Mouse (Mus musculus): Measurements from ENCODE around the gene Kcnh7.
"Not testable (repeated sequence)": the region's sequence is repeated elsewhere in the genome, so short reads cannot be mapped to it uniquely, and the experiment has no call there.

The Kcnh7 gene

DNA sequence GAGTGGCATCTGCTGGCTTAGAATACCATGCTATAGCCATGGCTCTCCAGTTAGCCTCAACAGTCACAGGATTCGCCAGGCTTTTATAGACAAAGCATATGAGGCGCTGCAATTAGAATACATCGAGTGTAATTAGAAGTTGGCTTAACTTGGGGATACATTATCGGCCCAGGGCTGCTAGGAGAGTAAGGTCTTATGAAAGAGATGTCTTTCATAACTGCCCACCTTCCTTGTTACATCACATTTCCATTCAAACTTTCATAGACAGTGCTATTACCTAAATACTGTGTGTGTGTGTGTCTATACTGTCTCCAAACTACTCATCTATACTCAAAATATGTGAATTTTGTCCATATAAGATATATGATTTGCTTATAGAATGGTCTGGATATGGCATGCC, 468.8 kb downstream of the Kcnh7 start:
- DNase-seq: no peak

DNA sequence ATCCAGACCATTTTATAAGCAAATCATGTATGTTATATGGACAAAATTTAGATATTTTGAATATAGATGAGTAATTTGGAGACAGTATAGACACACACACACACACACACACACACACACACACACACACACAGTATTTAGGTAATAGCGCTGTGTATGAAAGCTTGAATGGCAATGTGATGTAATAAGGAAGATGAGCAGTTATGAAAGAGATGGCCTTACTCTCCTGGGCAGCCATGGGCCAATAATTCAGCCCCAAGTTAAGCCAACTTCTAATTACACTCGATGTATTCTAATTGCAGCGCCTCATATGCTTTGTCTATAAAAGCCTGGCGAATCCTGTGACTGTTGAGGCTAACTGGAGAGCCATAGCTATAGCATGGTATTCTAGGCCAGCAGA, 469.7 kb downstream of the Kcnh7 start:
- not testable (repeated sequence) for DNase-seq

DNA sequence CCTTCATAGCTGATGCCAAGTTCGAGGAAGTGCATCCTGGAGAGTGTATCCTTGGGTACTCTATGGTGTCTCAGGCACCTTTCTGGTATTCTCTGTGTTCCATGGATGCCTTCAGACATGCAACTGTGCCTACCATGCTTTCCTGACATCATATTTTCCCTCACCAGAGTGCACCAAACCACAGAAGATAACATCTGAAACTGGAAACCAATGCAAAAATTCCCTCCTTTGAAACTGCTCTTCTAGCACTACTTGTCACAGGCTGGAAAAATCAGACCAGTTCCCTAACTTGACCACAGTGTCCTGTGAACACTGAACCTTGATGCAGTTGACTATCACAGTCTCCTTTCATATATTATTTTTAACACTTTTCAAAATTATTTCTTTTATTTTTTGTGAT, 474.5 kb downstream of the Kcnh7 start:
- DNase-seq: no peak

DNA sequence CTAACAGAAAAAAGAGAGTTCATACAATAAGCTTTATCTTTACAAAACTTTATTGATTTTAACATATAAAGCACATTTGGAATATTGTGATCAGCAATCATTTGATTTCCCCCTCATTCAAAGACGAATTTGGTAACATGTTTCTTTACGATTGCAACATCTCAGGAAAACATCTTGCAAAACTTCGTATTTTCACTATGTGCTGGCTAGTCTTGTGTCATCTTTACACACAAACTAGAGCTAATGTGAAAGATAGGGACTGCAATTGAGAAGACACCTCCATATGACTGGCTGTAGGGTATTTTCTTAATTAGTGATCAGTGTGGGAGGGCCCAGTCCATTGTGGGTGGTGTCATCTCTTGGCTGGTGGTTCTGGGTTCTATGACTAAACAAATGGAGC, 477.8 kb downstream of the Kcnh7 start:
- DNase-seq: no peak

DNA sequence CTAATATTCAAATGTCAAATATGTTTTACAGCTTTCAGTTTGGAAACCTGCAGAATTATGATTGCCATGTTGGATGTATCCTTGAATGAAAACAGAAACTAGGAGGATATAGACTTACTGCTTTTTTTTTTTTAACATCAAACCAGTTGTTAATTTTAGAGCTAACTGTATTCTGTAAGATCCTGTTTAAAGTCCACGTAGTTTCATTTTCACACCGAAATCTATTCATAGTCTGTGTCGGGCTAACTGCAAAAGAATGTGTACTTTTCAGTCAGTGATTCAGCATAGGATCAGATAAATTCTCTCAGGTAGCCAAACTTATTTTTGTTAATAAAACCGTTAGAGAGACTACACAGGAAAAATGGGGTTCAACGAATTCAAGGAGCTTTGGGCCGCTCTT, 498.2 kb downstream of the Kcnh7 start:
- DNase-seq: no peak

DNA sequence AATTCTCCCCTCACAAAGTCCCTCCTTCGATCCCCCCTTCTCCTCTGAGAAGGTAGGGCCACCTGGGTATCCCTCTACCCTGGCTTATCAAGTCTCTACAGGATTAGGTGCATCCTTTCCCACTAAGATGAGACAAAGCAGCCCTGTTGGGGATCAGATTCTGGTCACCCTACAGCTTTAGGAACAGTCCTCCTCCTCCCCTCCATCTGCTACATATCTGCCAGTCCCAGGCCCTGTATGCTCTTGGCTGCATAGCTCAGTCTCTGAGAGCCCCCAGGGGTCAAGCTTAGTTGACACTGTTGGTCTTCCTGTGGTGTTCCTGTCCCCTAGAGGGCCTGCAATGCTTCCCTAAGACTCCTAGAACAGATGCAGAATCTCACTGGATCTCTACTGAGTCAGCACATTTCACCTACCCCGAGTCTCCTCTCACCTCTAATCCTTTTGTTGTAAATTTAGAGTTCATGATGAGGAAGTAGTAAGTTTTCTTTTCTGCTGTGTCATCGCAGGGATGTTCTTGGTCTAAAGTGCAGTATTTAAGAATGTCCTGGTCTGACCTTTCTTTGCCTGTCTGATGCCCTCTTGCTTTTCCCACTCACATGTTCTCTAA, 499.0 kb downstream of the Kcnh7 start:
- DNase-seq: no peak

DNA sequence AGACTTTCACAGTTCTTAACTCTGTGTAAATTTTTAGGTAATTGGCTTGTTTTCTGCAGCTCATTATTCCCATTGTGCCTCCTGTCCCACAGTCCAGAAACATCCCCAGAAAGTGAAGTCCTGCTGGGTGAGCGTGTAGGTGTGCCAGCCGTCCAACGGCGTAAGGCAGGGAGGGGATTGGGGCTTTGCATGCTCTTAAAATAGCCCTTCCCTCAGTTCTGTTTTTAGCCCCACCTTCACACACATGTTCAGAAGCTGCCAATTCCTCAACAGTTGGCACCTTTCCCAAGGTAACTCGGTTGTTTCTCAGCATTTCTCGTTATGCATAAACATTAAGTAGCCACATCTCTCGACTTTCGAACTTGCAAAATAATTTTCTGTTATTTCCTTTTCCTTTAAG, 502.4 kb downstream of the Kcnh7 start:
- DNase-seq: no peak

DNA sequence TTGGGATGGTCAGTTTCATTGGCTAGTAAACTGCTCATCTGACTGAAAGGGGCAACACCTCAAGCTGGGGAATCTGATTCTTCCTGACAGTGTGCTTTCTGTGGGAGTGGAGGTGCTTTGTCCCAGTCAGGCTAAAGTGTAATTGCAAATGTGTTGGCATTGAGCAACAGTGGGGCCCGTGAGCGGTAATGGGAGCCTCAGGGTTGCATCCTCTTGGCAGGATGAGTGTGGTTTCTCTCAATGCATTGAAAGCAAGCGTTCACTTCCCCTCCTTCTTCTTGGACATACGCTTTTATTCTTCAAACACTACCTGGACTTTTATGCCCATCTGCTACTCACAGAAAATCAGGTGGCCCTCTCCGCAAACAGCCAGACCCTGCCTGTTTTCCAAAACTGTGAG, 511.3 kb downstream of the Kcnh7 start:
- DNase-seq: no peak

DNA sequence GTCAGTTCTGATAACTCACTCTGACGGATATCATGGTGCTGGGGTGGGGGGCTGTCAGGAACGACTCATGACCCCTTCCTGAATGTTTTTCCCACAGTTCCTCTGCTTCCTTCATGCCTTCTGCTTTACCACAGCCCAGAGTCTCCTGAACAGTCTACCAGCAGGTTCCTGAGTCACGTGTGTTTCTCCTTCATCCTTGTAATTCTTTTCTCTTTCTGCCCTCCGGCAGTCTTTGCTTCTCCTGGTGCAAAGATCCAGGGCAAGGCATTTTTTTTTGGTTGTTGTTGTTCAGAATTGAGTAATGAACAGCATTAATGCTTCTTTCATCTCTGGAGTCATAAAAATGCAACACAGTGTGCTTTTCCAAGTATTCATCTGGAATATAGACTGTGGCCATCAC, 513.3 kb downstream of the Kcnh7 start:
- DNase-seq: no peak

DNA sequence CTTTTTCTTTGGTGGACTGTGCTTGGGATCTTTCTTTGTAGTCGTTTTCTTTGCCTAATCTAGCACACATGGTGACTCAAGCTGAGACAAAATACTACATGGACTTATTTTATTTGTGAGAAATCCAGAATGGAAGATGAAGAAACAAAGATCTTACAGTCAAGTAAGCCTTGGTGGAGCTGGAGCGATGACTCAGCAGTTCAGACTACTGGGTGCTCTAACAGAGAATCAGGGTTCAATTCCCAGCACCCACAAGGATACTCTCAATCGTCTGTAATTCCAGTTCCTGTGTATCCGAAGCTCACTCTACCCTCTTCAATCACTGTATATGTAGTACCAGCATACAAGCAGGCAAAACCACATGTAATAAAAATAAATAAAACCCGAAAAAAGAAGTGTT, 513.8 kb downstream of the Kcnh7 start:
- no peak for DNase-seq

DNA sequence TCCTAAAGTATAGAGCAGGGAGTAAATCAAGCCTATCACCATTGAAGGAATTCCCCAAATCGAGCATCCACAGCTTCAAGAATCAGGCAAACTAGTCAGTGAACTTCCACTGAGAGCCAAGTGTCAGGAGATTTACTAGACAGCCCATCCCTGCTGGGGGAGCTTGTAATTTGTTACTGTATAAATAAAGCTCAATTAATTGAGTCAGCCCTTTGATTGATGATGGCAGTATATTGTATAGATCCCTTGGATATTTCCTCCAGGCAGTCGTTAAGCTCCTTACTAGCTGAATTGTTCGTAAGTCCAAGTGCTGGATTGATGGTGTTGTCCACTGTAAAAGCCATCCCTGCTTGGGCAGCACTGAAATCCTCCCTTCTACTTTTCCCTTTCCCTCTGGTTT, 514.2 kb downstream of the Kcnh7 start:
- DNase-seq: no peak

DNA sequence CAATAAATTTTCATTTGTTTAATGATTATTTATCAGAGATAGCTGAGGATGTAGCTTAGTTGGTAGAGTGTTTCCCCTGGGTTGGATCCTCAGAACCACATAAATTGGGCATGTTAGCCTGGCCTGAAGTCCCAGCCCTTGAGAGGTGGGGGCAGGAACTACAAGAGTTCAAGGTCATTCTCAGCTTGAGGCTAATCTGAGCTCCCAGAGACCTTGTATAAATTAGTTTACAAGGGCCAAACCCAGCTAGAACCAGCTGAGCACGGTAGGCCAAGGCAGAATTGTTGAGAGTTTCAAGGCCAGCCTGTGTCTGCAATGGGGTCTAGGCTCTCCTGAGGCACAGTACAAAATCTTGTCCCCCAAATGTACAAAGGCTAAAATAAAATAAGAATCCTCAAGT, 518.6 kb downstream of the Kcnh7 start:
- DNase-seq: no peak

DNA sequence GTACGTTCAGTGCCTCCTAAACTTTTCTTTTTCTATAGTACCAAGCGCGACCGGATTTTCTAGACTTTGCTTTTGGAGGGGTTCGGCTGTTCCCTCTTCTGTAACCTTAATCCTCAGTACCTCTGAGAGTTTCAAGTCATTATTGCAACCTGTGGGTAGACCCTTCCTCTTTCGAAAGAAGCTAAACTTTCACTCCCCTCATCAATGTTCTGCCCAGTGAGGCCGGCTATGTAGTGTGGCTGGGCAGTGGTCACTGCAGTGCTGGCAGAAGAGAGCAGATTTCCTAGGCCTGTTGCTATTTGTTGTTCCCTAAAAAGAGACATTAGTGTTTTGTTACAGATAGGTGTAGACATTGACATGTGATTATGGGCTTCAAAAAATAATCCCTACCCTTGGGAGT, 519.2 kb downstream of the Kcnh7 start:
- DNase-seq: no peak

DNA sequence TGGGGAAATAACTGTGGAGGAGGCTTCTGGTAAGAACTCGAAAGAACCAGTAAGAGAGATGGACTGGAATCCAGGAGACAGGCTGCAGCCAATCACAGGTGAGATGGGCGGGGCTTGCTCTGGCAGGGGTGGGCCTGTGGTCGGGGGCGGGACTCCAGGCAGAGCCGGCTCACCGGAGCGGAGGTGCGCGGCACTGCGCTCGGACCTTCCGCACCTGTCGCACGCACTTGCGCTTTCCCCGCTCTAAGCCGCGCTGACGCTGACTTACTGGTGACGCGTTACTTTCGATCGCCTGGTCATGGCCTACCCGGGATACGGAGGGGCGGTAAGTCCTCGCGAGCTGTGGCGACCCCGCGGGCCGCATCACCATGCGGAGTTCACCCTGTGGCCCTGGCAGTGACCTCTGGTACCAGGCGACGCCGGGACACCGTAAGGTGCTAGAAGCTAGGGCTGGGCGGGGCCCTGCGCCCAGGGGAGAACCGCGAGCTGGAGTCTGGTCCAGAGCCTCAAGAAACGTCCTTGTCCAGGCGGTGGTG, 519.9 kb downstream of the Kcnh7 start, which contains the start of gene Gca:
Gene Gca, plus strand, starts transcription at position 151 of the 536 bp plus-strand sequence.
- DNase-seq: peak; percentile 87 to 93

DNA sequence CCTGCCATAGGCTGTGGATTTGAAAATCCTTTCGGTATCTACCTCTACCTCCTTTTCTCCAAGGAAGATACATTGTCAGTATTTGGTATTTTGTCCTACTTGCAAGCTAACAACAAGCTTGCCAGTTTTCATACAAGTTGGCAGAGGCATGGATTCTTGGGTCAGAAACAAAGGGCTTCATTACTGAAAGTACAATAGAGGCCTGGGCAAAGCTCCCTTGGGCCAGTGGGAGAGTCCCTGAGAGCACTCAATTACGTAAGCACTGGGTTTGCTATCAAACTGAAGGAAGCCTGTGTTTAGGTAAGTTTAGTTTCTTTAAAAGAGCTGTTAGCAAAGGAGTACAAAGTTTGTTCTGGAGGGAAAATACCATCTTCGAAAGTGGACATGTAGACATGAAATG, 521.5 kb downstream of the Kcnh7 start:
- DNase-seq: no peak

DNA sequence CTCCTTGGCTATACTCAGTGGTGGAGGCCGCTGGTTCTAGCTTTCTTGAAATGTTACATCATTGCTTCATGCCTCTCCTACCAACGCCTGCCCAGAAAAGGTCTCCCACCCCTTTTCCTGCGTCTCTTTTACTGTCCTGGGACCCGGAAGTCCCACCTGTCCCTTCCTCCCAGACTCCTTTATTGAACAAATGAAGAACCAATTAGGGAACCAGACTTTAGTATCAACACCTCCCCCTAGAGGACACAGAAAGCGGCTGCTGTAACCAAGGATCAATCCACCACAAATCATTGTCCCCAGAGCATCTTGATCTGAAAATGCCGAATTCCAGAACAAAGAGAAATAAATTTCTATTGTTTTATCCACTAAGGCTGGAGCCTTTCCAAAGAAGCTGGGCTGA, 523.5 kb downstream of the Kcnh7 start:
- DNase-seq: no peak

DNA sequence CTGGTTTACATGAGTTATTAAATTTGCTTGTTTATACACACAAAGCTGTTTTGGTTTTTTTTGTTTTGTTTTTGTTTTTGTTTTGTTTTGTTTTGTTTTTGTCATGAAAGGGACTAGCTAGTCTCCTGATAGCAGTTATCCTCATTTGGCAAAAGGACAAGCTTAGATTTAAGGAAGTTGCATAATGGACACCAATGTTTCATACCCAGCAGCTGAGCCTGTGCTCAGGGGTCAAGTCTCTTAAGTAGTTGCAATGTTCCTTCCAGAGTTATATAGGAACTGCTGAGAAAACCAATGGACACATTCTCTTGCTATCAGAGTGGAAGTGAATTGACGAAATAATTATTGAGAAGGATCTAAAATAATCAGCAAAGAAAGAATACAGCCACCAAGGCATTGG, 528.0 kb downstream of the Kcnh7 start:
- no peak for DNase-seq

DNA sequence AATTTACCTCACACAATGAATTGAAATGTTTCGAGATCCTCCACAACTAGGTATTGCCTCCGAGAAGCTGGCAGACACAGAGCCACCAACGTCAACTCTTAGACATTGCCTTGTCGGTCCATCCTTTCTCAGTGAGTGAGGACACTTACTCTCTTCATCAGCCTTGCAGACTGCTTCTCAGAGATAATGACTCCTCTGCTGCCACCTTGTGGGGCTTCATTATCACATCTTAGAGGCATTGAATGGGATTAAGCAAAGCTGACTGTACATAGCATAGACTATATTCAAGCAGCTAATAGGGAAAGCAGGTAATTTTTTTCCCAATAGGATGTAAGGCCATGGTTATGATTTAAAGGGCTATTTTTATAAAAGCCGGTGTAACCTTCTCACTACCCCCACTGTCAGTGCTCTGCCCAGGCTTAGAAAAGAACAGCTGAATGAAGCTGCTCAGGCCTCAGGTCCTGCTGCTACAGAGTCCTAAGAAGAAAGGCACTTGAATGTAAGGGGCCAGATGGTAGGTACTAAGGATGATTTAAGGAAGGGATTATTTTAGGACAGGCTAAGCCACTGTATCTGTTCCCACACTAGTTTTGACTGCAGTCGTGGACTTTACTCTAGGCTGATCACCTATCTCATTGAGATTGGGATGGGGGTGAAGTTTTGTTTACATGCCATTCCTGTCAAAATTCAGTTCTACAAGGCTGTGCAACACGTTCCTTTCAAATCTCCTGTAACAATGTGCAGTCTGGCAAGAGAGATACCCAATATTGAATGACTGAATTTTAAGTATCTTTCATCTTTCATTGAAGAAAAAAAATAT, 529.4 kb downstream of the Kcnh7 start:
- DNase-seq: peak; percentile 68 to 76

DNA sequence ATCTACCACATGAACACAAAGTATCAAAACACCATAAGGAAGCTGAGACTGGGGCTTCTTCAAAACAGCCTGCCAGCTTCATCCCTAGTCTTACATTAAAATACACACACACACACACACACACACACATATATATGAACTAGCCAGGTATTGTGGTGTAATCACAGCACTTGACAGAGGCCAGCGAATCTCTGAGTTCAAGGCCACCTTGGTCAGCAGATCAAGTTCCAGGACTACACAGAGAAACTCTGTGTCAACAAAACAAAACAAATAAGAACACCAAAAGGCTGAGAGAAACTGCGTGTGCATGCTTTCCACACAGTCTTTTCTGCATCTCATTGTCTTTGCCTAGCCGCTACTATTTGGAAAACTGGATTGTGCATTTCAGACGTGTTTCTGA, 531.6 kb downstream of the Kcnh7 start:
- no peak for DNase-seq

DNA sequence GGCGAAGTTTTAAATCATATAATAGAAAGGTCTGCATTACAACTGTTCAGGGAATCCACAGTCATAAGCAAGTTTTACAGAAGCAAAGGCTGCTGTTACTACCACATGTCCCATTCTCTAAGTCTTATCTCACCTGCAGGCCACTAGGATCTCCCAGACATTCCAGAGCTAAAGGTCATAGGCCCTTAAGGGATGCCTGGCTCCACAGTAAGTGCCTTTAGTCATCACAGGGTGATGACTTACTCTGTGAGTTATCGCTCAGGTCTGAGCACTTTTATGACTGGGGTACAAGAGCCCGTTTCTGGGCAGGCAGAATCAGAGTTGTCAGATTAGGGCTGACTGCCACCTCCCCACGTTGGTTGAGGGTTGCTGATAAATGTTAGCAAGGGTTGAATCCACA, 532.2 kb downstream of the Kcnh7 start:
- no peak for DNase-seq

DNA sequence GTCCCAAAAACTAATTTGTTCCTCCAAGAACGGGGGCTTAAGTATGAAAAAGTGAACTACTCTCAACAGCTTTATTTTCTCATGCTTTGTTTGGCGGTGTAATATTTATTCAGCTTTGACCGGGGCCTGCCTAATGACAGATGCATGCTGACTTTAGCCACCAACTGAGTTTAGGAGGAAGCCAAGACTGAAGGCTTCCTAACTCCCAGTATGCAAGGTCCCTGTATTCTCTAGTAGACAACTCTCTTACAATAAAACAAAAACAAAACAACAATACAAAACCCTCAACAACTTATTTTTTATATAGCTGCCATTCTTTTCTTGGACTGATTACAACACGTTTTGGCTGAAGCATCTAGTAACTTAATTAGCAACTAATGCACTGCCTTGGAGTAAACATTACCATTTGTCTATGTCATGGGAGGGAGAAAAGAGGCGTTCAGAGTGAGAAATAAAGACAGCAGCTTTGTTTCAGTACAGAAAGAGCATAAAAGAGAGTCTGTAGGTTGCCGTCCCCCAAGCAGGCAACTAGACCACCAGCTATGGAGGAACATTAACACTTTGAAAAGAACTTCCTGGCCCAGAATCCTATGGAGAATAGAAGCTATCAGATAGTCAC, 537.3 kb downstream of the Kcnh7 start:
- DNase-seq: peak in 1 of 2 experiments; percentile 54

DNA sequence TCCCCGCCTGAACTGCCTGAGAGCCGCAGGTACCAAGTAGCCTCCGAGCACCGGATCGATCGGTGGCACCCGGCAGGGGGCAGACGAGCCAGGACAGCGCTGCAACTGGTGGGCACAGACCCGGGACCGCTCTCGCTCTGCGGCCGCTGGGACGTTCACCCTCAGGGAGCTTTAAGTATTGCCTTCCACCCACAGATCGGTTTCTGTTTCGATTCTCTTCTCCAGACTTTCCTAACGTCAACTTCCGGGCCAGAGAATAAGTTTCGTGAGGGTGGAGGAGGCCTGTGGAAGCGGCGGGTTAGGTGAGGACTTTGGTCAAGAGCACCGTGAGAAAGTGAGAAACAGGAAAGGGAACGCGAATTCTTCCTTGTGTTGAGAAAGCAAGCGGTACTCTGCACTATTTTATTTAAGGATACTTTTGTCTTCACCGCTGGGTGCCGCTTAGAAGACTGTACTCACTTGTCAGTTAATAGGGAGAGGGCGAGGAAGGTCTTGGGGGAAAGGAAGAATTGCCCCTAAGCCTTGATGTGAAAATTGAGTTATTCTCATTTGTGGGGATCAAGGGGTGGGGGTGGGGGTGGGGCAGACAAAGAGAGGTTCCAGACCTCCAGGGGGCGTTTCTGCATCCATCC, 538.0 kb downstream of the Kcnh7 start, which contains the start of gene Ifih1:
Gene Ifih1, minus strand, starts transcription at position 242 of the 632 bp plus-strand sequence.
- peak; percentile 79 to 84 for DNase-seq

DNA sequence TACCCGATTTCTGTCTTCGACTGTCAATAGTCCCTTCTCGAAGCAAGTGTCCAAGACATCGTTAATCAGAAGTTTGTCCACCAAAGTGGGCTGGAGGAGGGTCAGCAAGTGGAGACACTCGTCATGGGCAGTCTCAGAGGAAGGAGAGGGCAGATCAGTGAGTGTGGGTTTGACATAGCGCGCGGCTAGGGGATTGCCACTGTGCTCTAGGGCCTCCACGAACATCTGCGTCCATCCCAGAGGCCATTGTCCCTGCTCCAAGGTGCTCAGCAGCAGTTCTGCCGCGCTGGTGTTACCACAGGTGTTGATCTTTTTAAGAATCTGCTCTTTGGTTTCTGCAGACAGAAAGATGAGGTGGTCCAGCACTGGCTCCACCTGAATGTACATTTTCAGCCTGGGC, 538.6 kb downstream of the Kcnh7 start:
- DNase-seq: peak; percentile 21 to 36
